Mouse (Mus musculus): ENCODE measurements around the gene Prkar1b.

DNA sequence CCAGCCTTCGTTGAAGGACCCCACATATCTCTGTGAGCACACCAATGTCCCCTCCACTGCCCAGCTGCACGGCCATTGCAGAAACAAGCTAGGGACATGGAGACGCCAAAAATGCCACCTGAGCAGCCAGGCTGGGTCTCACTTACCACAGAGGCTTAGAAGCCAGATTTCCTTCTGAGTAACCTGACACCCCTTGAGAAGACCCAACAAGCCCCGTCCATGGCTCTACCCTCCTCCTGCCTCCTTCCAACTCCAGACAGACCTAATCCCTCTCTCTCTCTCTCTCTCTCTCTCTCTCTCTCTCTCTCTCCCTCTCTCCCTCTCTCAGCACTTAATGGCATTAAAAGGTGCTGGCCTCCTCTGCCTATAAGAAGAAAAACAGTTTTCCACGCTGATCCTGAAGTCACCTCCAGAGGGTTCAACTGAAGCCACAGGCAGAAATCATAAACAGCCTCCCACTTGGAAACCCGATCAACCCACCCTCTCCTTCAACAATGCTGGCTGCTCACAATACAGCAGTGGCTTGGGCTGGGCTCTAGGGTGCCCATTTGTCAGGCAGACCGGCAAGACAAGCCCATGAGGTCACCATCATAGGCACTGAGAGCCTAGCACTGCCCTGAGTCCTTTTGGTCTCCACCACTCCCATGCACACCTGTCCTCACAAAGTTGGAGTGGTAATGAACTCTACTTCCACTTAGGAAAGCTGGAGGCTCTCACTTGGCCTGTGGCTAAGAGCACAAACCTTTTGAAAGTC, 82.8 kb downstream of the Prkar1b start:
- TF ChIP-seq CTCF (IDR thresholded peaks at IDR 0.05) (no peak), EP300 (IDR thresholded peaks at IDR 0.05) (no peak)

Data from lung, postnatal 0 days (tissue).